Mouse (Mus musculus): ENCODE data around the gene Ankrd33. TPM values are rescaled to one million over a fixed set of nuclear protein-coding genes. Genes with fewer than 3 reads are reported as not detected.

The Ankrd33 gene
- total and polyA plus RNA-seq, 3 experiments = not detected

GRCm38 (mm10) chr15:101081035-101081548 lies 34.5 kb upstream of the Ankrd33 start:
- Histone ChIP-seq H3K9ac (ENCODE audit: control insufficient read depth, low read depth, low read length, poor library complexity, severe bottlenecking) (no peak overlapping the region), H3K27ac (ENCODE audit: control insufficient read depth, low read depth, low read length) (no peak overlapping the region), H3K79me2 (ENCODE audit: control insufficient read depth, insufficient read depth, low read length, poor library complexity) (no peaks in the 10 kb centered on the region), H3K4me3 (ENCODE audit: control insufficient read depth in 1 of 2, insufficient read depth in 1 of 2, low read depth in 2 of 2, low read length in 2 of 2) (no peak overlapping the region), H3K4me1 (ENCODE audit: control insufficient read depth in 1 of 2, insufficient read depth in 2 of 2, low read length in 2 of 2) (no peaks in the 10 kb centered on the region), H3K36me3 (ENCODE audit: control insufficient read depth in 1 of 2, insufficient read depth in 2 of 2, low read length in 2 of 2) (no peaks in the 10 kb centered on the region), H3K27me3 (ENCODE audit: control insufficient read depth in 1 of 2, insufficient read depth in 2 of 2, low read length in 2 of 2) (peaks cover 1 to 2% of the 10 kb centered on the region in 2 experiments; a peak in 2 of 4 replicates), H3K9me3 (replicated peaks; ENCODE audit: insufficient read depth, low read length) (no peaks in the 10 kb centered on the region)
- DNase-seq (ENCODE audit: low read depth, low spot score) = no peak
- TF ChIP-seq ZKSCAN1 (IDR thresholded peaks at IDR 0.05; ENCODE audit: low read depth, low read length) = no peak
- no peak for TF ChIP-seq USF1 (IDR thresholded peaks at IDR 0.05; ENCODE audit: low read depth, low read length)
- no peak for TF ChIP-seq ETS1 (IDR thresholded peaks at IDR 0.05; ENCODE audit: low read depth, low read length)
- TF ChIP-seq GABPA (IDR thresholded peaks at IDR 0.05; ENCODE audit: low read depth, low read length) = no peak
- no peak for TF ChIP-seq CTCF (IDR thresholded peaks at IDR 0.05 in 2 of 3, conservative IDR thresholded peaks at IDR 0.05 in 1 of 3; ENCODE audit: control insufficient read depth in 1 of 3, insufficient read depth in 1 of 3, low read depth in 2 of 3, low read length in 3 of 3, poor library complexity in 1 of 3, severe bottlenecking in 1 of 3)
- no peak for TF ChIP-seq GATA1 (IDR thresholded peaks at IDR 0.05; ENCODE audit: low read depth, low read length)
- TF ChIP-seq MYC (IDR thresholded peaks at IDR 0.05; ENCODE audit: low read depth, low read length) = no peak
- TF ChIP-seq MXI1 (IDR thresholded peaks at IDR 0.05; ENCODE audit: low read depth, low read length) = no peak
- TF ChIP-seq TBP (IDR thresholded peaks at IDR 0.05; ENCODE audit: low read depth, low read length) = no peak
- no peak for TF ChIP-seq MEF2A (IDR thresholded peaks at IDR 0.05; ENCODE audit: extremely low read depth, insufficient replicate concordance, low read depth, low read length, poor library complexity, severe bottlenecking)
- no peak for TF ChIP-seq NELFE (IDR thresholded peaks at IDR 0.05; ENCODE audit: low read depth, low read length)
- no peak for TF ChIP-seq ZNF384 (IDR thresholded peaks at IDR 0.05; ENCODE audit: low read depth, low read length)
- no peak for TF ChIP-seq SIN3A (IDR thresholded peaks at IDR 0.05; ENCODE audit: low read length)
- no peak for TF ChIP-seq JUND (IDR thresholded peaks at IDR 0.05; ENCODE audit: low read depth, low read length)
- no peak for TF ChIP-seq MAFK (IDR thresholded peaks at IDR 0.05; ENCODE audit: borderline replicate concordance, low read depth, low read length)
- no peak for TF ChIP-seq KAT2A (conservative IDR thresholded peaks at IDR 0.05; ENCODE audit: low read depth, low read length)
- no peak for TF ChIP-seq POLR2A (IDR thresholded peaks at IDR 0.05; ENCODE audit: control insufficient read depth in 1 of 2, insufficient read depth in 1 of 2, low read depth in 1 of 2, low read length in 2 of 2, poor library complexity in 1 of 2)
- TF ChIP-seq MYB (IDR thresholded peaks at IDR 0.05; ENCODE audit: low read depth, low read length) = no peak
- no peak for TF ChIP-seq TAL1 (IDR thresholded peaks at IDR 0.05; ENCODE audit: low read length)

DNA sequence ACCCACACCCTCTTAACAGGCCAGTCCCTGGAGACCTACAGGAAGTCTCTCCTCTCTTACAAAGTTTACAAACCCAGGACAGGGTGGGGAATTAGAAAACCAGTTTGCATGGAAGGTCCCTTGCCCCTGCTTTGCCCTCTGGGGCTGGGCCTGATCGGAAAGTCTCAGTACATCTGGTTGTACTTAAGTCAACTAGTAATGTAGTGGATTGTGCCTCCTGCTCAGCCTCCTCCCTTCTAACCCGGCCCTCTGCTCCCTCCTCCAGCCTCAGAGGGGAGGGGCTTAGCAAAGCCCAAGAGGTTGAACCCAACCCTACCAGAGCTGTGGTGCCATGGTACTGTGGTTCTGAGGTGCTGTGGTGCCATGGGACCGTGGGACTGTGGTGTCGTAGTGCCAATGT lies 33.3 kb upstream of the Ankrd33 start:
- H3K9ac ChIP-seq (ENCODE audit: control insufficient read depth, low read depth, low read length, poor library complexity, severe bottlenecking) = no peak overlapping the region
- no peaks in the 10 kb centered on the region for H3K4me1 ChIP-seq (ENCODE audit: control insufficient read depth in 1 of 2, insufficient read depth in 2 of 2, low read length in 2 of 2)
- H3K36me3 ChIP-seq (ENCODE audit: control insufficient read depth in 1 of 2, insufficient read depth in 2 of 2, low read length in 2 of 2) = no peaks in the 10 kb centered on the region
- no peaks in the 10 kb centered on the region for H3K79me2 ChIP-seq (ENCODE audit: control insufficient read depth, insufficient read depth, low read length, poor library complexity)
- no peak overlapping the region for H3K4me3 ChIP-seq (ENCODE audit: control insufficient read depth in 1 of 2, insufficient read depth in 1 of 2, low read depth in 2 of 2, low read length in 2 of 2)
- H3K9me3 ChIP-seq (replicated peaks; ENCODE audit: insufficient read depth, low read length) = no peaks in the 10 kb centered on the region
- TF ChIP-seq POLR2AphosphoS2 (IDR thresholded peaks at IDR 0.05; ENCODE audit: low read length) = no peak
- TF ChIP-seq SIN3A (IDR thresholded peaks at IDR 0.05; ENCODE audit: low read length) = no peak
- no peak for TF ChIP-seq POLR2A (IDR thresholded peaks at IDR 0.05; ENCODE audit: control insufficient read depth in 1 of 2, insufficient read depth in 1 of 2, low read depth in 1 of 2, low read length in 2 of 2, poor library complexity in 1 of 2)
- TF ChIP-seq MYC (IDR thresholded peaks at IDR 0.05; ENCODE audit: low read depth, low read length) = no peak
- TF ChIP-seq ELF1 (IDR thresholded peaks at IDR 0.05; ENCODE audit: low read depth, low read length) = no peak
- no peak for TF ChIP-seq E2F4 (IDR thresholded peaks at IDR 0.05; ENCODE audit: borderline replicate concordance, low read depth, low read length)
- no peak for TF ChIP-seq POLR2AphosphoS5 (IDR thresholded peaks at IDR 0.05; ENCODE audit: borderline replicate concordance, low read depth, low read length)
- TF ChIP-seq ZC3H11A (IDR thresholded peaks at IDR 0.05; ENCODE audit: low read depth, low read length) = no peak
- no peak for TF ChIP-seq USF2 (IDR thresholded peaks at IDR 0.05; ENCODE audit: borderline replicate concordance in 1 of 2, insufficient read depth in 1 of 2, low read depth in 1 of 2, low read length in 2 of 2)
- no peak for TF ChIP-seq MAFK (IDR thresholded peaks at IDR 0.05; ENCODE audit: borderline replicate concordance, low read depth, low read length)
- TF ChIP-seq UBTF (IDR thresholded peaks at IDR 0.05; ENCODE audit: borderline replicate concordance, insufficient read depth, low read depth, low read length) = no peak
- TF ChIP-seq MXI1 (IDR thresholded peaks at IDR 0.05; ENCODE audit: low read depth, low read length) = no peak
- TF ChIP-seq MEF2A (IDR thresholded peaks at IDR 0.05; ENCODE audit: extremely low read depth, insufficient replicate concordance, low read depth, low read length, poor library complexity, severe bottlenecking) = no peak
- no peak for TF ChIP-seq TAL1 (IDR thresholded peaks at IDR 0.05; ENCODE audit: low read length)
- TF ChIP-seq USF1 (IDR thresholded peaks at IDR 0.05; ENCODE audit: low read depth, low read length) = no peak
- TF ChIP-seq JUND (IDR thresholded peaks at IDR 0.05; ENCODE audit: low read depth, low read length) = no peak
- no peak for TF ChIP-seq GATA1 (IDR thresholded peaks at IDR 0.05; ENCODE audit: low read depth, low read length)
- no peak for TF ChIP-seq TBP (IDR thresholded peaks at IDR 0.05; ENCODE audit: low read depth, low read length)
- no peak for TF ChIP-seq KAT2A (conservative IDR thresholded peaks at IDR 0.05; ENCODE audit: low read depth, low read length)
- H3K27ac ChIP-seq (ENCODE audit: control insufficient read depth, low read depth, low read length) = no peak overlapping the region
- DNase-seq (ENCODE audit: low read depth, low spot score) = no peak
- H3K27me3 ChIP-seq (ENCODE audit: control insufficient read depth in 1 of 2, insufficient read depth in 2 of 2, low read length in 2 of 2) = peaks cover 2 to 3% of the 10 kb centered on the region in 2 experiments; a peak in 2 of 4 replicates
